Mouse (Mus musculus): ENCODE data around the gene Aqp2. TPM values are rescaled to one million over a fixed set of nuclear protein-coding genes. Genes with fewer than 3 reads are reported as not detected.
A peak's percentile ranks its signal among the peaks of the same experiment; 100 is the strongest.

Aqp2 gene
- total RNA-seq, 1 experiment from 2014 or later, result 1.4 TPM

DNA sequence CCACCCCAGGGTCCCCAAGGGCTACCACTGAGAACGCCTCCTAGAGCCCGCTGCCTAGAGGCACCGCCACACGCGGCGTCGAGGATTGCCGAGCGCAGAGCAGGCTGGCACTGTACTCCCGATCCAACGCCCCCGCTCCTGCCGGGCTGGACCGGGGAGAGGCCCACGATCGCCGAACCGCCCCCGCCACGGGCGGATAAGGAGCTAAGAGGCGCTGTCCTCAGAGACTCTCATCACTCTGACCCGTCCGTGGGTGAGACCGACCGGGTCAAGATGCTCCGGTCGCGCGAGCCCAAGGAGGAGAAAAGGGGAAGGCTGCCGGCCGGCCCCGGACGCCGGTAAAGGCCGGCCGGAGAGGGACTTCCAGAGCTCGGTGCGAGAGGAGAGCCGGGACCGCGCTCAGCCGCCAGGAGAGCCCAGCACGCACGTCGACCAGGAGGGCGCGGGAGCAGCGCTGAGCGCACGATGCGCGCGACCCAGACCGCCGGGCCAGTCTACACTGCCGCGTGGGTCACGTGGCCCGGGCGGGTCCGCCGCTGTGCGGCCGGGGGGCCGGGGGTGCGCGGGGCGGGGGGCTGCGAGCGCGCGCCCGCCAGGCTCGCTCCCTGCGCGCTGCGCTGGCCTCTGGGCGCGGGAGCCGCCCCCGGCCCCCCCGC is 11.7 kb downstream of the Aqp2 start, which contains the start of gene Aqp5:
Aqp5 (plus strand) TSS at position 354 of the 656 bp plus-strand sequence.
- peak; percentile 56 for DNase-seq

DNA sequence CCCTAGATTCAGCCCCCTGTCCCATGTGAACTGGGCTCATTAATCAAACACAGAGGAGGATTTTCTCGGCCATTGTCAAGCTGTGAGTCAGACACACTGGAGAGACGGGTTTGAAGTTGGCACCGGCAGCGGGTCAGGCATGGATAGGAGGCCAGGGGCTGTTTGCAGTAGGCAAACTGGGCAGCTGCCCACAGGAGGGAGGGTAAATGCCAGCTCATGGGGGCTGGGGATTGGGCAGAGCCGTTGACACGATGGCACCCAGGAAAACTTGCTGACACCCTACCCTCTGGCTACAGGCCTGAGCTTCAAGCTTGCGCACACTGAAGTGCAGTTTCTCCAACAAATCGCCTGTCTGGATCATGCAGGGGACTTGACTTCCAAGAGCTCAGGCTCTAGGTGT is 13.3 kb downstream of the Aqp2 start:
- DNase-seq, result peak; percentile 69

DNA sequence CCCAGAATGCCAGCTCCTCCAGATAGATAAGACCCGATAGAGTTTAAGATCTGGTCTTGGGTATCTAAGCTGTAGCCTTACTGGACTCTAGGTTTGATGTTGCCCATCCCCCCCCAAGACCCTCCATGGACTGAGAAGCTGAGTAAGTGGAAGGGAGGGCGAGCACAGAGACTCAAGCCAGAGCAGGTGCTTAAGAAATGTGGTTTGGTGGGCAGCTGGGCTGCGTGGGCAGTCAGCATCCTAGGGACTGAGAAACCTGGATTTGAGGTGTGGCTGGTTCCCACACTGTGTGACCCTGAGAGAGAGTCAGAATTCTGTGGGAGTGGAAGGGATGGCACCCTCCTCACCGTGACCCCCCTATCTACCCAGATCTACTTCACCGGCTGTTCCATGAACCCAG is 14.0 kb downstream of the Aqp2 start:
- DNase-seq, result no peak

DNA sequence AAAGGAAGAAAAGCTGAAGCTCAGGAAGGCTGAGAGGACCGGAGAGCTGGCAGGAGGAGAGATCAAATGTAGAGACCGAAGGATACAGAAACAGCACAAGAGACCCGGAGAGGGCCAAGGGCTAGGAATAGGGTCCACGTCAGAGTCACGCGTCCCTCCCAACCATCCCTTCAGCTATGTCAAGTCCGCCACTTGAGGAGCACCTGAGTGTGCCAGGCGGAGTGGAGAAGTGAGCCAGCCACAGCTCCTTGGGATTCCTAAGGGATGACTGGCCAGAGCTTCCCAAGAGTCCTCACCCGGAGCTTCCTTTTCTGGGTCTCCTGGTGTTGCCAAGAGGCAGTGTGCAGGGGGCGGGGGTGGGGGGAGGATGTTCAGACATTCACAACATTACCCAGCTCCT is 16.1 kb downstream of the Aqp2 start:
- no peak for DNase-seq

DNA sequence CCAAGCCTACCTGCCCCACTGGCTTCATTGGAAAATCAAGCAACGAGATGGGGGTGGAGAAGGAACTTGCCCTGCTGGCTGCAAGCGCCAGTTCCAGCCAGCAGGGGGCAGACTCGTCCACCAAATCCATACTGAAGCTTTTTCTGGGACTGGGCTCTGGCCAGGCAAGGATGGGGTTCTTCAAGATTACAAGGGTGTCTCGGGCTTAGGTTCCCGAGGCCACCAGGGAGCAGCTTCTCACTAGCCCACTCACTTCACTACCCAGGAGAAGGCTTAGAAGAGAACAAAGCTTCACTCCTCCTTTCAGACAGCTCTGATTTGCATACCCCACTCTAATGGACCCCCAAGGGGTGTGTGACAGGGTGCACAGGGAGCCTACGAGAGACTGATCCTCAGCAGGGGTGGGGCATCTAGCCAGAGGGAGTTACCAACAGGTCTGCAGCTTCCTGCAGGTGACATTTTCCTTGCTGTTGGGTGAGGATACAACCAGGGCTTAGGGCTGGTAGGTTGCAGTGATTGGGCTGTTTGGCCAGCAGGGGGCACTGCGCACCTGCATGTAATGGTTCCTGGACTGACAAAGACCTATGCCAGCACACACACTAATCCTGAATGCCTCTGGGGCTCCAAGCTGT is 17.3 kb downstream of the Aqp2 start:
- peak; percentile 93 for DNase-seq

DNA sequence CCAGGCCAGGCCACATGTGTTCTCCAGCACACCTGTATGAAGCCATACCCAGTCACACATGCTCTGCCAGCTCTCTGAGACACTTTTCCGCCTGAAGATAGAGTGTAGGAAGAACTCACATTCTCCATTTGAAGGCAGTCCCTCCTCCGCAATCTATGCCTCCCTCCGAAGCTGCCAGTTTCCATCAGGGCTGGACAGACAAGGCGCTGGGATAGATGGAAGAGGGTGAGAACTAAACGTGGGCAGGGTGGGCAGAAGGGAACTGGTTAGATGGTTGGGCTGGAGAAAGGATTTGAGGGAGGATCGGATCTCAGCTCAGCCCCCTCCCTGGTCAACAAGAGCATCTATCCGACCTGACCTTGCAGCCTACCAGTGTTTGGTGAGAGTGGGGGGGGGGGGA is 18.0 kb downstream of the Aqp2 start:
- DNase-seq, result no peak

GRCm38 (mm10) chr15:99597596-99597995 is 18.7 kb downstream of the Aqp2 start:
- DNase-seq, result no peak

DNA sequence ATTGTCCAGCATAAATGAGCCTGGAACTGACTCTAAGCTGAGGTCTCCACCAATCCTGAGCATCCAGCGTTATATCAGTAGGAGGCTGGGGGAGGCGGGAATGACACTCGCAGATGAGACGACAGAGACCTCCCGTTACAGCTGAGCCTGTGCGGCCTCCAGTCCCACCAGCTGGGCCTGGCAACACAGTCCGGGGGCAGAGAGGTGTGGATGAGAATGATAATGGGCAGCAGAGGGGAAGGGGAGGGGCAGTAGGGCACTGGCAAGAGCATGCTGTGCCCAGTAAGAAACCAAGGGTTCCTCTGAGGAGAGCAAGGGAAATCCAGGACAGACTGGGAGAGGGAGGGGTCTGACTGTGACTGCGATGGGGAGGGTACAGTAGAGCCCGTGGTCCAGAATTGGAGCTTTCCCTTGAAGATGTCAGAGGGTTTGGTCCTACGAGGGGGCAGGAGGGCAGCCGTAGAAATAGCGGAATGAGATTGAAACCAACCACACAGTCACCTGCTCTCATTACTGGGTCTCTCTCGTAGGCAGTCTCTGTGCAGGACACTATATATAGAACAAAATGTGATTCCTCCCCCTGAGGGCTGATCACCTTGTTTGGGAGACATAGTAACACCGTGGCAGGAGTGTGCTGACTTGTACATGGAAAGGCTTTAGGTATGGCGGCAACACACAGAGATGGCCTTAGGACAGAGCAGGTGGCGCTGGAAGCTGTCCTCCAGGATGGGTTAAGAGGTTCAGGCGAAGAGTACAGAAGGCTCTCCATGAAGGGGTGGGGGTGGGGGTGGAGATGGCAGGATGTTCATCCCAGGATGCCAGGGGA is 20.6 kb downstream of the Aqp2 start:
- no peak for DNase-seq

DNA sequence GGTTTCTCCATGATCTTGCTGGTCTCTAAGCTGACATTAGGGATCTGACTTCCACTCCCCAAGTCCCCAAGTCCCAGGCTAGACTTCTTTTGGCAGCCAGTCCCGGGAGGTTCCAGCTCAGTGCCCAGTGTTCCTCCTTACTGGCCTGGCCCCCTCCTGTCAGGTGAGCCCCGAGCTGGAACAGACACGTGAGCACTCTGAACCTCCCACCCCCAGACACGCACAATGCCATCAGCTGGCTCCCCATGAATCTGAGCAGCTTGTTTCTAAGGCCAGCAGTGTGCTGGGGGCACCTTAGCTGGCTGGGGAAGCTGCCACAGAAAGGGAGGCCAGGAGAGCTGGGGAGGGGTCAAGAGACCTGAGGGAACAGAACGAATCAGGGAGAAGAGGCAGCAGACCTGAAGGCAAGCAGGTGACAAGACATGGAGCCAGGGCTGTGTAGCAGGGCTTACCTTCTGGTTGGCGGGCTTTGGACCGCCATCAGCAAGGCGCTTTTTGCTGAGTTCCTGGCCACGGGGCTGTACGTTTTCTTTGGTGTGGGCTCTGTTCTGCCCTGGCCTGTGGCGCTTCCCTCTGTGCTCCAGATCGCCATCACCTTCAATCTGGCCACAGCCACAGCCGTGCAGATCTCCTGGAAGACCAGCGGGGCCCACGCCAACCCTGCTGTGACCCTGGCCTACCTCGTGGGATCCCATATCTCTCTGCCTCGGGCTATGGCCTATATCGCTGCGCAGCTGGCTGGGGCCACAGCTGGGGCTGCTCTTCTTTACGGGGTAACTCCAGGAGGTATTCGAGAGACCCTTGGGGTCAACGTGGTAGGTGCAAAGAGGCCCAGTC is 22.3 kb downstream of the Aqp2 start, which contains the start of gene Aqp6:
Aqp6 (plus strand) TSS at position 415 of the 837 bp plus-strand sequence.
- no peak for DNase-seq

GRCm38 (mm10) chr15:99601823-99602120 is 22.9 kb downstream of the Aqp2 start:
- no peak for DNase-seq

DNA sequence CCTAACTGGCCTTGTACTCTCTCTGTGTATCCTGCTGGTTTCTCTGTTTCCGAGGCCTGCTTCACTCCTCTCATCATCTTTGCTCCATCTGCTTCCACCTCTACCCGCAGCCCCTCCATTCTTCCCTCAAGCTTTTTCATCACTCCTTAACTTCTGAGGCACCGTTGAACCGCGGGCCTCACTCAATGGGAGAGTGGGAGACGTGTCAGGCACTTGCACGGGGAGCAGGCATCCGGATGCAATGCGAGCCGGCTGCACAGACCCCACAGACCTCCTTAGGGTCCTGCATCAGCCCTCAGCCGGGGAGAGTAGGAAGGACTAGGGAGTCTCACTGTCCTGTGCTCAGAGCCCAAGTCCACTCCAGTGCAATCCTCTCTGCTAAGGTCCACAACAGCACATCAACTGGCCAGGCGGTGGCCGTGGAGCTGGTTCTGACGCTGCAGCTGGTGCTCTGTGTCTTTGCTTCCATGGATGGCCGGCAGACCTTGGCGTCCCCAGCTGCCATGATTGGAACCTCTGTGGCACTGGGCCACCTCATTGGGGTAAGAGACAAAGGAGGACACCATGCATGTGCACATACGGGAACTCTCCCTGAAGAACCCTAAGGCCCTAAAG is 23.5 kb downstream of the Aqp2 start:
- no peak for DNase-seq

- no peak for DNase-seq
Observed at GRCm38 (mm10) chr15:99603216-99603615, 24.4 kb downstream of the Aqp2 start.

DNA sequence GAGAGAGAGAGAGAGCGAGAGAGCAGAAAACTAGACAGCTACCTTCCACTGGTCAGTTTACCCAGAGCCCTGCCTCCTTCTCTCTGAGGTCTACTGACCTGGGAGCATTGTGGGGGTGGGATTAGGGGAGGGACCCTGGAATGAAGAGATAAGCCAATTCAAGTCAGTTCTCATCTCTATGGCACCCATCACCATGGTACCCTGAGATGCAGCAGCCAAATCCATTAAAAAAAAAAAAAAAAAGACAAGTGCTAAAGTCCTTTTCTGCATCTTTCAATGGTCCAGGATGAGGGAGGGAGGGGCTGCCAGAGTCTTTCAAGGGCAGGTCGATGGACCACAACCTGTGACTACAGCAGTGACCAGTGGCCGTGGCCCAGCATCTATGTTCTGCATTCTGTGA is 26.7 kb downstream of the Aqp2 start:
- DNase-seq, result no peak

DNA sequence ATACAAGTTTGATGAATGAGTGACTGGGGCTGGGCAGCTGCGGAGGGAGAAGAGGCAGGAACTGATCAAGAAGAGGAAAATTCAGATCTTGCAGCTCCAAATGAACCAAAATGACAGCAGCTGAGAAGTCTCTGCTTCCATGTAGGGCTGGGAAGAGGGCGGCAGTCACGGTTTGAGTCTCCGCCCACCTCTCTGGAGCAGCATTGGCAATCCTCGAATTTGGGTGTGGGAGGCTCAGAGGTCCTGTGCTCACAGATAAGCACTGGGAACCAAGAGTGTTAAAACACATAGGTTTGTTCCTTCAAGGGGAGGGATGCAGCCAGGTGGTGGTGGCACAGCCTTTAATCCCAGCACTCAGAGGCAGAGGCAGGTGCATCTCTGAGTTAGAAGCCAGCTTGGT is 27.7 kb downstream of the Aqp2 start:
- DNase-seq, result no peak

- peak; percentile 27 for DNase-seq
Observed at GRCm38 (mm10) chr15:99607388-99608113, 28.7 kb downstream of the Aqp2 start.

DNA sequence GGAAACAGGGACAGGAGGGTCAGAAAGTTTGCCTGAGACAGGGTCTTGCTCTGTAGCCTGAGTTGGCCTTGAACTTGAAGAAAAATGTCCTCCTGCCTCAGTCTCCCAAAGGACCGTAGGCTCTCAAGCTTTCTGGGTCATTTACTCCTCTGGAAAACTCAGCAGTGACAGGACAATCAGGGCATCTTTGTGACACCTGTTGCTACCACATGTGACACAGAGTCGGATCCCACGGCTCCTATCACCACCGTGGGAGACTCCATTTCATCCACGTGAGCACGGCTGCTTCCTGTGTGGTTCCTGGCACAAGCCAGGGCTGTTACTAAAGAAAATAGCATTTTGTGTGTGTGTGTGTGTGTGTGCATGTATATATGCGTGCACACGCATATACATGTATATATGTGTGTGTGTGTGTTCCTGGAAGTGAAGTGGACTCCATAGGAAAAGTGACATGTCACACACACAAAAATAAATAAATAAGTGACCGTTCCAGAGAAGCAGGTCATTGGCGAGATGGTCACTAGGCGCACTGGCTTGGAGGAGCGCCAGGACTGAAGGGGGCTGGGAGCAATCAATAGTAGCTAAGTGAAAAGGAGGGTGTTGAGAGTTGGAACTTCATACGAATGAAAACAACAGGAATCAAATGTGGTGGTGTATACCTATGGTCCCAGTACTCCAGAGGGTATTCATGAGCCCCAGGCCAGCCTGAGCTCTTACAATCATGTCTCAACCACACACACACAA is 29.7 kb downstream of the Aqp2 start:
- no peak for DNase-seq

DNA sequence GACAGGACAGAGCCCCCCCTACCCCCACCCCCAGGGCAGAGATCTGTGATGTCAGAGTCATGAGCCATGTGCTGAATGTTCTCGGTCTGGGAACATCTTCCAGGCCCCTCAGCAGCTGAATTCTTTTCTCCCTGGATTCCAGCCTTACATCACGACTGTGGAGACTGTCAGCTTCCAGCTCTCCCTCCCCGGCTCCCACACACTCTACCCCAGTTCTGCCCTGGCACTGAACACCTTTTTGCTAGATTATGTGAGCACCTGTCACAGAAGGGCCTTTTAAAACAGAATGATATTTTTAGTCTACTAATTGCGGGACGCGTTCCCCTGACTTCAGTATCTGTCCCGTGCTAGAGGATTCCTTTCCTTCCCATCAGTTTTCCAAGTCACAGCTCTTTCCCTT is 32.7 kb downstream of the Aqp2 start:
- DNase-seq, result no peak

DNA sequence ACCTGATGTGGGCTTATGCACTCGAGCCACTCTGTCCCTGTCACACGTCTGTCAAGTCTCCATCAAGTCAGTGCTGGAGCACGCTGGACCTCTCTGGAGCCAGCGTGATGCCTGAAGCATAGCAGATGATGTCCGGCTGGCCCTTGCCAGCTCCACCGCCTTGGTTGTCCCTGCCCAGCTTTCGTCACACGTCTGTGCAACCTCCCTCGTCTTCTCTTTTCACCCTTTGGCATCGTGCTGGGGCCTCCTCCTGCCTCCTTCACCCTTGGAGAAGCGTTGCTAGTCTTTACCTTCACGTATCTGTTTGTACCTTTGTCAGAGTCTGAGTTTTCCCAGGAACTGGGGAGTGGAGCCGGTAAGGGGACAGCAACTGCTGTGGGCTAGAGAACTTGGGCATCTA is 35.4 kb downstream of the Aqp2 start:
- no peak for DNase-seq

DNA sequence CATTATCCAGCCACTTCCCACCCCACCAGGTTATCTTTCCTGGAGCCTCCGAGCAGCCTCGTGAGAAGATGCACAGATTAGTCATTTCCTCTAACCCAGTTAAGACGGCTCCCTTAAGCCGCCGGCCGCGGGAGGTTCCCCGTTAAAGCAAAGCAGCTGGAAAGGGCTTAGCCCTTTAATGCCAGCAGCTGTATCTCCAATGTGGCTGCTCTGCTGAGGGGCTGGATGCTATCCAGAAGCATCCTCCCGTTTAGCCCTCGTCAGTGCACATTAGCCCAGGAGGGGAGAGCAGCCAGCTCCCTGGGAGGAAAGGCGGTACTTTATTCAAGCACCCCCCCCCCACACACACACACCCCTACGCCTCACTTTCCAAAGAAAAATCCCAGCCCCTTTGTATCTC is 35.9 kb downstream of the Aqp2 start:
- DNase-seq, result peak; percentile 24

- no peak for DNase-seq
Observed at GRCm38 (mm10) chr15:99615246-99615645, 36.4 kb downstream of the Aqp2 start.

DNA sequence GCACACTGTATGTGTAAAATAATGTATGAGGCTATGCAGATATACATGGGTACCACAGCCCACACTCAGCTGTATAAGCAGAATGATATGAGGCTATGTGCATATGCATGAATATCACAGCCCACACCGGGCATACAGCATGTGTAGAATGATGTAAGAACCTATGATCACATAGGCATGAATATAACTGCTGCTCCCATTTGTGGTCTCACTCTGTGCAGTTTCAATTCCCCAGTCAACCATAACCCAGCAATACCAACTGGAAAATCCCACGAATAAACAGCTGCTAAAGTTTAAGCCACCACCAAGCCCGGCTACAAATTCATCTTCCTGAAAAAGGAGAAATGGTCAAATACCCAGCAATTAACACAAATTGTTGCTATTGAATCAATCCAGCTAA is 39.7 kb downstream of the Aqp2 start:
- no peak for DNase-seq

Measured in adrenal gland, postnatal 14 days (tissue).